Mouse (Mus musculus): ENCODE results near the gene Hes7. TPM values are rescaled to one million over a fixed set of nuclear protein-coding genes. Genes with fewer than 3 reads are reported as not detected.

Gene Hes7
- polyA plus RNA-seq, 2 experiments, result 0.05 to 0.08 TPM

DNA sequence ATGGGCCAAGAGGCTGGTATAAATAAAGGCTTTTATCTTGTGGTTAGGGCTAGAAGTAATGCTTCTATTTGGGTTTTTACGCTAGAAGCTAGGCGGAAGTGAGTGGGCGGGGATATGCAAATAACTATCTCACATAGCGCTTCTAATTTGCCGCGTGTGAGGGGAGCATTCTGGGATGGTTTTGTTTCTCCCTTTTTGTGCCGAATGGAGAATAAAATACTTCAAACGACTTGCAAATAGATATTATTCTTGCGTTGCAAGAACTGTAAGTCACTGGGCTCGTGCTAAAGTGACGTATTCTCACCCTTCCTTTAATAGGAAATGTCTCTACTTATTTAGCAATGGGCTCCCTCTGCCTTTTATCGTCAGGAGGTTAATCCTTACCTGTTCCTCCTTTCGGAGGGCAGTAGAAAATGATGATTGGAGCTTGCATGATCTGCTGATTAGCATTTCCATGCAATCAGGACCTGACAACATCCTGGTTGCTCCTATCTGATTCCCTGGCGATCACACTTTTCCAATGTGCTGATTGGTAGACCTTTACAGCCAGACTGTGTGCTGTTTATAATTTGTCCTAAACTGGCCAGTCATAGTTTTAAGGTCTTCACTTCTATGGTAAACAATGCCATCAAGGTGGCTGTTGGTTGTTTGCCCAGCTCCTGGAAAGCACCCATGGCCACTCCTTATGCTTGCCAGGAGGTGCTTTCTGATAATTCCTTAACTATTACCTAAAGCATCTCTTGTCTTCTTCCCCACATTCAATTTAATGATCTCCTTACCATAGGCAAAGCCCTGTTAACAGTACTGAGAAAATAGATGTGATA is 46.9 kb upstream of the Hes7 start:
- TF ChIP-seq CTCF (IDR thresholded peaks at IDR 0.05; ENCODE audit: low read depth) (peak; percentile 23; the same call in 1 of the 2 replicates), EP300 (IDR thresholded peaks at IDR 0.05; ENCODE audit: low read depth) (peak; percentile 67)

DNA sequence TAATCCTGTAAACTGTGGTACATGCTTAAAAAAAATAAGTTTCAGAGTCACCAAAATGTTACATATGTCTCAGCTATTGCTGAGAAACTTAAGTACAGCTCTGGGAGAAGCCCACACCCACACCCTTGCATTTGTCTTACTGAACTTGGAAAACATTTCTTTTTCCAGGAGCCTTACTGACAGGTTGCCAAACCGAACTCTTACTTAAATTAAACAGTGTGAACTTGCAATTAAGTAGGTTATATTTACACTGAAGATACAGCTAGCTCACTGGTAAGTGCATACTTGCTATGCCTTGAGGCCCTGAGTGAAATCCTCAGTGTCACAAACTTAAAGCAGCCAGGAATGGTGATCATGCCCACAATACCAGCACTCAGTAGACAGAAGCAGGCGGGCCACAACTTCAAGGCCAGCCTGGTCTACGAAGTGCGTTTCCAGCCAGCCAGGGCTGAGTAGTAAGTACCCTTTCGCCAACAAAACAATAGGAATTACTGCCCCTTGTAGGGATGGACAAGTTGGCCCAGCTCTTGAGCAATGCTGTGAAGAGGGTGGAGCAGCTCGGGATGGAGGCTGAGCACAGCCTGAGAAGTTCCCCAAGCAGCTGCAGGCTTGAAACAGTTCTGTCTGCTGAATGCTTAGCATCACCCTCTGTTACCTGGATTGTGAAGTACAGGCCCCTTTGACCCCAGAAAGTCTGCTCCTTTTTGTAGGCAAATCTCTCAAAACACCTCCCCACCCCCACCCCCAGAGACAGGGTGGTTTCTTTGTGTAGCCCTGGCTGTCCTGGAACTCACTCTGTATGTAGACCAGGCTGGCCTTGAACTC is 46.0 kb upstream of the Hes7 start:
- WGBS (ENCODE audit: insufficient replicate concordance), result 37% methylated on average over 6 of the region's 6 CpGs
- ATAC-seq (ENCODE audit: insufficient read depth) (no peak), DNase-seq (ENCODE audit: low read depth in 3 of 3, low spot score in 3 of 3) (no peak)
- no peaks in the 10 kb centered on the region for H3K36me3 ChIP-seq (replicated peaks; ENCODE audit: control insufficient read depth, insufficient read depth, low read depth)
- H3K27me3 ChIP-seq (ENCODE audit: control insufficient read depth, insufficient read depth, low read length), result no peaks in the 10 kb centered on the region
- peak overlapping the region; percentile 82 for H3K9ac ChIP-seq (replicated peaks)
- no peak overlapping the region for H3K4me3 ChIP-seq (ENCODE audit: insufficient read depth in 1 of 2, low read depth in 2 of 2, low read length in 2 of 2)
- peaks cover 15 to 31% of the 10 kb centered on the region in 2 experiments for H3K4me1 ChIP-seq (replicated peaks; ENCODE audit: control insufficient read depth in 2 of 2, insufficient read depth in 2 of 2, low read length in 1 of 2)
- H3K4me2 ChIP-seq (ENCODE audit: low read depth), result peak overlapping the region; percentile 71
- no peaks in the 10 kb centered on the region for H3K9me3 ChIP-seq (ENCODE audit: control insufficient read depth, low read length)
- peak overlapping the region; percentile 92 for H3K27ac ChIP-seq
- TF ChIP-seq EP300 (IDR thresholded peaks at IDR 0.05; ENCODE audit: low read depth), result no peak
- no peak for TF ChIP-seq CTCF (IDR thresholded peaks at IDR 0.05; ENCODE audit: low read depth)

More for the DNA sequence above, 46.9 kb upstream of the Hes7 start:
- DNase-seq (ENCODE audit: low read depth in 3 of 3, low spot score in 3 of 3) (peak; percentile 91 to 94 (median 91)), ATAC-seq (ENCODE audit: insufficient read depth) (peak; percentile 76)
- peak overlapping the region; percentile 39 to 50 for H3K4me3 ChIP-seq (ENCODE audit: insufficient read depth in 1 of 2, low read depth in 2 of 2, low read length in 2 of 2)
- peak overlapping the region; percentile 82 for H3K9ac ChIP-seq (replicated peaks)
- peak overlapping the region; percentile 71 for H3K4me2 ChIP-seq (ENCODE audit: low read depth)
- peaks cover 15 to 31% of the 10 kb centered on the region in 2 experiments for H3K4me1 ChIP-seq (replicated peaks; ENCODE audit: control insufficient read depth in 2 of 2, insufficient read depth in 2 of 2, low read length in 1 of 2)
- H3K27me3 ChIP-seq (ENCODE audit: control insufficient read depth, insufficient read depth, low read length), result no peaks in the 10 kb centered on the region
- no peaks in the 10 kb centered on the region for H3K36me3 ChIP-seq (replicated peaks; ENCODE audit: control insufficient read depth, insufficient read depth, low read depth)
- WGBS (ENCODE audit: insufficient replicate concordance), result under 1% methylated on average over 14 of the region's 14 CpGs
- no peaks in the 10 kb centered on the region for H3K9me3 ChIP-seq (ENCODE audit: control insufficient read depth, low read length)
- H3K27ac ChIP-seq, result peak overlapping the region; percentile 92

DNA sequence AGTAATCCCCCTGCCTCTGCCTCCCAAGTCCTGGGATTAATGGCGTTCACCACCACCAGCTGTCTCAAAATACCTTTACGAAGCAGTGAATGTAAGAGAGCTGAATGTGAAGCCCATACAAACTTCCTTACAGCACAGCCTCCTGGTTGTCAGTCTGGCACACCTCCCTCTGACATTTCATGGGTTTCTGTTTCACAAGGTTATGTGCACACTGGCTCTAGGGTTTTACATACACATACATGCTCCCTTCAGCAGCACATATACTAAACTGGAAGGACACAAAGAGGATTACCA is 45.5 kb upstream of the Hes7 start:
- Histone ChIP-seq H3K27ac (peak overlapping the region; percentile 92), H3K27me3 (ENCODE audit: control insufficient read depth, insufficient read depth, low read length) (no peaks in the 10 kb centered on the region), H3K9me3 (ENCODE audit: control insufficient read depth, low read length) (no peaks in the 10 kb centered on the region), H3K9ac (replicated peaks) (peak overlapping the region; percentile 5; the same call in 1 of the 2 replicates), H3K4me1 (replicated peaks; ENCODE audit: control insufficient read depth in 2 of 2, insufficient read depth in 2 of 2, low read length in 1 of 2) (peaks cover 15 to 31% of the 10 kb centered on the region in 2 experiments), H3K4me3 (ENCODE audit: insufficient read depth in 1 of 2, low read depth in 2 of 2, low read length in 2 of 2) (no peak overlapping the region), H3K36me3 (replicated peaks; ENCODE audit: control insufficient read depth, insufficient read depth, low read depth) (no peaks in the 10 kb centered on the region), H3K4me2 (ENCODE audit: low read depth) (0 out of 2 replicates have a peak overlapping the region, but pooled peaks have one; percentile 11)
- DNase-seq (ENCODE audit: low read depth in 3 of 3, low spot score in 3 of 3), result no peak
- no peak for ATAC-seq (ENCODE audit: insufficient read depth)
- TF ChIP-seq EP300 (IDR thresholded peaks at IDR 0.05; ENCODE audit: low read depth) (no peak), CTCF (IDR thresholded peaks at IDR 0.05; ENCODE audit: low read depth) (no peak)
- 53% methylated on average over 2 of the region's 2 CpGs for WGBS (ENCODE audit: insufficient replicate concordance)

DNA sequence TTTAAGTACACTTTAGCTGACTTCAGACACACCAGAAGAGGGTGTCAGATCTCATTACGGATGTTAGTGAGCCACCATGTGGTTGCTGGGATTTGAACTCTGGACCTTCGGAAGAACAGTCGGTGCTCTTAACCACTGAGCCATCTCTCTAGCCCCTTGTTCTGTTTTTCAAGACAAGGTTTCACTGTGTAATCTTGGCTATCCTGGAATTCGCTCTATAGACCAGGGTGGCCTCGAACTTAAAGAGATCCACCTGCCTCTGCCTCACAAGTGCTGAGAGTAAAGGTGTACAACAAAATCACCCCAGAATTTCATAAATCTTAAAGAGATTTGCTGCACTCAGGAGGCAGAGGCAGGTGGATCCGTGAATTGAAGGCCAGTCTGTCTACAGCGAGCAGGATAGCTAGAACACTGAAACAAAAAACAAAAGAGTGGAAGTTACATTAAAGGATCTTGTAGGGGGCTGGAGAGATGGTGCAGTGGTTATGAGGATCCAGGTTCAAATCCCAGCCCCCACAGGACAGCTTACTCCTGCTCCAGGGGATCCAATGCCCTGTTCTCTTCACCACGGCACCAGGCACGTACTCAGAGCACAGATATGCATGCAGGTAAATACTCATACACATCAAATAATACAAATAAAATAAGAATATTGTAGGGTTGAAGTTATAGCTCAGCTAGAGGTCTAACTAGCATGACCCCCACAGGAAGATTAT is 44.3 kb upstream of the Hes7 start:
- DNase-seq (ENCODE audit: low read depth in 3 of 3, low spot score in 3 of 3), result no peak

More for the DNA sequence above, 44.3 kb upstream of the Hes7 start:
- no peak; the same call in 1 of the 2 replicates for ATAC-seq (ENCODE audit: insufficient read depth)
- Histone ChIP-seq H3K4me2 (ENCODE audit: low read depth) (no peak overlapping the region), H3K9me3 (ENCODE audit: control insufficient read depth, low read length) (no peaks in the 10 kb centered on the region), H3K4me1 (replicated peaks; ENCODE audit: control insufficient read depth in 2 of 2, insufficient read depth in 2 of 2, low read length in 1 of 2) (peaks cover 15 to 27% of the 10 kb centered on the region in 2 experiments), H3K4me3 (ENCODE audit: insufficient read depth in 1 of 2, low read depth in 2 of 2, low read length in 2 of 2) (no peak overlapping the region), H3K9ac (replicated peaks) (no peak overlapping the region), H3K27me3 (ENCODE audit: control insufficient read depth, insufficient read depth, low read length) (no peaks in the 10 kb centered on the region), H3K27ac (no peak overlapping the region), H3K36me3 (replicated peaks; ENCODE audit: control insufficient read depth, insufficient read depth, low read depth) (no peaks in the 10 kb centered on the region)
- TF ChIP-seq EP300 (IDR thresholded peaks at IDR 0.05; ENCODE audit: low read depth) (no peak), CTCF (IDR thresholded peaks at IDR 0.05; ENCODE audit: low read depth) (no peak)
- 32% methylated on average over 8 of the region's 9 CpGs for WGBS (ENCODE audit: insufficient replicate concordance)

All from liver, embryonic 14.5 days (tissue).